In genomic region chr2:49722331-49722730, GRCm38 (mm10) we compare ENCODE assay signal across 16 mouse cellular contexts.
DNase-seq lines count a peak whose midpoint lies in the region; ATAC-seq and TF ChIP-seq lines count a peak whose summit lies in the region.
"Had no signal": no experiment of that assay in that cellular context is flagged by ENCODE, and none has a peak within 500 bp of the region (broad histone marks: within the 10 kb centered on the region; RNA-seq: fewer than 3 reads in every experiment).

No protein-coding gene starts in this region.

- peak overlapping the region; percentile 83 for H3K27ac ChIP-seq in forebrain, embryonic 10.5 days
- no peak overlapping the region; the same call in 1 of the 2 replicates for H3K27ac ChIP-seq in forebrain, embryonic 16.5 days (ENCODE audit: low read length)
- H3K27ac ChIP-seq in hindbrain, embryonic 12.5 days, result peak overlapping the region; percentile 86
- H3K27ac ChIP-seq in midbrain, embryonic 15.5 days, result peak overlapping the region; percentile 83
- H3K27ac ChIP-seq: gastrocnemius, adult 2 months; heart, embryonic 10.5 days; liver, embryonic 14.5 days had no signal

- TF ChIP-seq CTCF in brain, embryonic 14.5 days (IDR thresholded peaks at IDR 0.05; ENCODE audit: borderline replicate concordance, extremely low read depth, insufficient read depth, insufficient read length), result no peak

- H3K4me1 ChIP-seq in forebrain, embryonic 10.5 days, result peaks cover 69% of the 10 kb centered on the region
- peaks cover 67% of the 10 kb centered on the region for H3K4me1 ChIP-seq in forebrain, embryonic 16.5 days (replicated peaks; ENCODE audit: control insufficient read depth, insufficient read depth, low read length)
- peaks cover 58% of the 10 kb centered on the region for H3K4me1 ChIP-seq in hindbrain, embryonic 12.5 days
- peaks cover 70% of the 10 kb centered on the region for H3K4me1 ChIP-seq in midbrain, embryonic 15.5 days

- no peaks in the 10 kb centered on the region for H3K9me3 ChIP-seq in forebrain, embryonic 10.5 days
- no peaks in the 10 kb centered on the region for H3K9me3 ChIP-seq in forebrain, embryonic 16.5 days (ENCODE audit: control insufficient read depth, low read length)
- no peaks in the 10 kb centered on the region for H3K9me3 ChIP-seq in hindbrain, embryonic 12.5 days (replicated peaks)
- no peaks in the 10 kb centered on the region for H3K9me3 ChIP-seq in midbrain, embryonic 15.5 days
- H3K9me3 ChIP-seq: heart, embryonic 10.5 days had no signal

- H3K4me3 ChIP-seq in forebrain, embryonic 10.5 days, result no peak overlapping the region
- H3K4me3 ChIP-seq in forebrain, embryonic 16.5 days (replicated peaks; ENCODE audit: low read length), result no peak overlapping the region
- no peak overlapping the region for H3K4me3 ChIP-seq in hindbrain, embryonic 12.5 days
- H3K4me3 ChIP-seq in midbrain, embryonic 15.5 days, result no peak overlapping the region
- H3K4me3 ChIP-seq: gastrocnemius, adult 2 months had no signal

- TF ChIP-seq POLR2A in brain, embryonic 14.5 days (IDR thresholded peaks at IDR 0.05; ENCODE audit: borderline replicate concordance, extremely low read depth, insufficient read depth, insufficient read length, poor library complexity, severe bottlenecking), result no peak

- peaks cover 38% of the 10 kb centered on the region for H3K36me3 ChIP-seq in forebrain, embryonic 10.5 days (replicated peaks)
- peaks cover 16% of the 10 kb centered on the region for H3K36me3 ChIP-seq in forebrain, embryonic 16.5 days (ENCODE audit: control insufficient read depth, insufficient read depth)
- peaks cover 23% of the 10 kb centered on the region for H3K36me3 ChIP-seq in hindbrain, embryonic 12.5 days
- peaks cover 8% of the 10 kb centered on the region; the same call in 1 of the 2 replicates for H3K36me3 ChIP-seq in midbrain, embryonic 15.5 days (replicated peaks)
- H3K36me3 ChIP-seq: heart, embryonic 10.5 days had no signal

- no peak overlapping the region for H3K4me2 ChIP-seq in forebrain, embryonic 16.5 days (ENCODE audit: low read length)
- H3K4me2 ChIP-seq in hindbrain, embryonic 12.5 days (replicated peaks), result no peak overlapping the region; the same call in 1 of the 2 replicates
- no peak overlapping the region for H3K4me2 ChIP-seq in midbrain, embryonic 15.5 days

- H3K9ac ChIP-seq in forebrain, embryonic 16.5 days (replicated peaks; ENCODE audit: low read depth, low read length), result no peak overlapping the region
- H3K9ac ChIP-seq in hindbrain, embryonic 12.5 days, result no peak overlapping the region
- H3K9ac ChIP-seq in midbrain, embryonic 15.5 days, result no peak overlapping the region
- H3K9ac ChIP-seq: liver, embryonic 14.5 days had no signal

- 30% methylated on average over 9 of the region's 9 CpGs for WGBS in forebrain, embryonic 10.5 days
- 5% methylated on average over 9 of the region's 9 CpGs for WGBS in forebrain, embryonic 16.5 days
- 41% methylated on average over 9 of the region's 9 CpGs for WGBS in hindbrain, embryonic 12.5 days
- WGBS in midbrain, embryonic 15.5 days, result 27% methylated on average over 9 of the region's 9 CpGs

- DNase-seq in forebrain, embryonic 10.5 days (ENCODE audit: extremely low spot score, low spot score), result no peak
- peak; percentile 86 for DNase-seq in brain, embryonic 14.5 days (ENCODE audit: low read depth)
- no peak for DNase-seq in lung, postnatal 4 days
- no peak for DNase-seq in gastrocnemius, adult 8-10 months (ENCODE audit: low spot score in 2 of 2)
- DNase-seq: cerebellum, adult 18-20 months; gastrocnemius, adult 2 months; heart, postnatal 4 days; kidney, adult 2 months; thymus, adult 2 months had no signal

- peaks cover 11% of the 10 kb centered on the region for H3K27me3 ChIP-seq in forebrain, embryonic 10.5 days (ENCODE audit: poor library complexity, severe bottlenecking)
- no peaks in the 10 kb centered on the region for H3K27me3 ChIP-seq in forebrain, embryonic 16.5 days (replicated peaks; ENCODE audit: control insufficient read depth, insufficient read depth, low read length)
- H3K27me3 ChIP-seq in hindbrain, embryonic 12.5 days, result no peaks in the 10 kb centered on the region
- H3K27me3 ChIP-seq in midbrain, embryonic 15.5 days (replicated peaks), result no peaks in the 10 kb centered on the region
- H3K27me3 ChIP-seq: CH12.LX had no signal

- no peak for ATAC-seq in forebrain, embryonic 16.5 days
- no peak for ATAC-seq in hindbrain, embryonic 12.5 days (ENCODE audit: low FRiP score)
- ATAC-seq in midbrain, embryonic 15.5 days (replicated peaks), result peak; percentile 15; the same call in 1 of the 2 replicates
- no peak for ATAC-seq in granulocyte monocyte progenitor cell, adult 5-6 weeks (replicated peaks; ENCODE audit: poor library complexity, severe bottlenecking)
